Mouse (Mus musculus): ENCODE measurements around the gene Ccdc171. TPM values are rescaled to one million over a fixed set of nuclear protein-coding genes. Genes with fewer than 3 reads are reported as not detected.
A peak's percentile ranks its signal among the peaks of the same experiment; 100 is the strongest.

Ccdc171 gene
- total and polyA plus RNA-seq, 2 experiments from 2014 or later = 0.46 to 1.2 TPM

DNA sequence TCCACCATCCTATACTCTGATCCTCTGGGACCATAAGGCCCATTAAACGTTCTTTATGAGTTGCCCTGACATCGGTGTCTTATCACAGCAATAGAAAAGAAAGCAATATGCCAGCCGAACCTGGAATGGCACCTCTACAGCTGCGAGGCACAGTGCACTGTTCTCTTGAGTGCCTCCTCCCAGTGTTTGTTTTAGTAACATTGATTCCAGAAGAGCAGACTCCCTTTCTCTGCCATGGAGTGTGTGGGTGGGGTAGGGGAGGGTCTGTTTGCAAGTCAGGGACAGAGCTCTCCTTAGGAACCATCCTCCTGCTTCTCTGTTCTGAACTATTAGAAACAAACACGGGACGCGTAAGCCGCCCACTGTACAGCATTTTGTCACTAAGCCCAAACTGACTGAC, 352.9 kb downstream of the Ccdc171 start:
- ATAC-seq (ENCODE audit: insufficient read depth, low read depth) (no peak), DNase-seq (ENCODE audit: low spot score) (no peak)
- Histone ChIP-seq H3K9me3 (replicated peaks; ENCODE audit: control insufficient read depth, low read length) (no peaks in the 10 kb centered on the region), H3K4me2 (ENCODE audit: low read depth, low read length) (no peak overlapping the region), H3K27ac (ENCODE audit: low read depth) (no peak overlapping the region), H3K9ac (replicated peaks; ENCODE audit: low read depth, low read length) (no peak overlapping the region), H3K4me3 (ENCODE audit: low read depth, low read length) (no peak overlapping the region), H3K4me1 (ENCODE audit: control insufficient read depth, insufficient read depth) (no peaks in the 10 kb centered on the region), H3K36me3 (replicated peaks; ENCODE audit: control insufficient read depth, insufficient read depth, low read length) (no peaks in the 10 kb centered on the region), H3K27me3 (ENCODE audit: control insufficient read depth, insufficient read depth, low read length) (no peaks in the 10 kb centered on the region)
- WGBS = 71% methylated on average over 8 of the region's 8 CpGs
- no peak for TF ChIP-seq CTCF (IDR thresholded peaks at IDR 0.05; ENCODE audit: low read depth)
- no peak for TF ChIP-seq EP300 (IDR thresholded peaks at IDR 0.05; ENCODE audit: low read depth)

DNA sequence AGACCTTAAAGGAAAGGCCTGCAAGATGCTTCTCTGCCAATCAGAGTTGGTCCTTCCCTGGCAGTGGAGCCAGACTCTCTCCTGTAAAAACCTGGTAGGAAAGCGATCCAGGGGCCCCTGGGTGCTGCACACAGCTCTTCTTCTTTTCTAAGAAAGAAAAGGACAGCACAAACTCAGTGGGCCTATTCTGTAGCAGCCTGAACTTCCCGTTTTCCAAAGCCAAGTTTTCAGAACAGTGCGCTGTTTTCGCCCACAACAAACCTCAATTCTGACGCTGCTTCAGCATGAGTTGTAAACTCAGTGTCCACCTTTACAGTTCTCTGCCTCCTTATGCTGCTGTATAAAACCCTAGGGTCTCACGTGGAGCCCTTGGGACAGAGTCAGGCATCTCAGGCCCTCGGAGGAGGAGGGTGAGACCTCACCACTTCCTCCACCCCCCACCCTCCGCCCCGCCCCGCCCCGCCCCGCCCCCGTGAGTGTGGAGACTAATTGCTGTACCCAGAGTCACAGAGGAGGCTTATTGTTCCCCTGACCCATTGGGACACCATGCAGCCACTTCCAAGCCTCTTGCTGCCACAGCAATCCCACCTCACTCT, 363.2 kb downstream of the Ccdc171 start:
- TF ChIP-seq EP300 (IDR thresholded peaks at IDR 0.05; ENCODE audit: low read depth) (no peak), CTCF (IDR thresholded peaks at IDR 0.05; ENCODE audit: low read depth) (no peak)
- no peak overlapping the region for H3K27ac ChIP-seq (ENCODE audit: low read depth)
- H3K4me2 ChIP-seq (ENCODE audit: low read depth, low read length) = no peak overlapping the region
- WGBS = 43% methylated on average over 13 of the region's 13 CpGs
- DNase-seq (ENCODE audit: low spot score) (no peak), ATAC-seq (ENCODE audit: insufficient read depth, low read depth) (no peak)
- no peaks in the 10 kb centered on the region for H3K4me1 ChIP-seq (ENCODE audit: control insufficient read depth, insufficient read depth)
- H3K9ac ChIP-seq (replicated peaks; ENCODE audit: low read depth, low read length) = no peak overlapping the region
- no peaks in the 10 kb centered on the region for H3K27me3 ChIP-seq (ENCODE audit: control insufficient read depth, insufficient read depth, low read length)
- H3K4me3 ChIP-seq (ENCODE audit: low read depth, low read length) = no peak overlapping the region
- H3K9me3 ChIP-seq (replicated peaks; ENCODE audit: control insufficient read depth, low read length) = no peaks in the 10 kb centered on the region
- no peaks in the 10 kb centered on the region for H3K36me3 ChIP-seq (replicated peaks; ENCODE audit: control insufficient read depth, insufficient read depth, low read length)

DNA sequence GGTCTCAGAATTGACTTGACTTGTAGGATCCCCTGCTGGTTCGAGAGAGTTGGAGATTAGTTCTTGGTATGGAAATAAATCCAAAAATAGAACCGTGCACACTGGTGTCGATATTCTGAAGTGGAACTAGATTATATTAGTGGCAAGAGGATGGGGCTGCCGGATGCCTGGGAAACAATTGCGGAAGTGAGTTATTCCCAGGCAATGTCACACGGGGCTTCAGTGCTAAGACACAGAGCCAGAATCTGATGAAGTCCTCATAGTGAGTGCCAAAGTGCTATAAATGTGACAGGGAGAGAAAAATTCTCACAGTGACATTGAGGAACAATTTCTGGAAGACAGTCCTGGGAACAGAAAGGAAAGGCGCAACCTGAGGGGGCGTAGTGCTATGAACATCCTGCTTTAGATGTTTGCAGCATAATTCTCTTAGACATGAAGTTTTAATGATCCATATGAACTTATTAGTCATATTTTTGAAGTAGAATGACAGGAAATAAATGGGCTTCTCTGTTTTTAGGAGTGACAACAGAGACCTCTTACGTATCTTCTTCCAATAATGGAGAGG, 376.8 kb downstream of the Ccdc171 start:
- ATAC-seq (ENCODE audit: insufficient read depth, low read depth) (no peak), DNase-seq (ENCODE audit: low spot score) (no peak)
- H3K9ac ChIP-seq (replicated peaks; ENCODE audit: low read depth, low read length) = no peak overlapping the region
- H3K4me1 ChIP-seq (ENCODE audit: control insufficient read depth, insufficient read depth) = peaks cover 9% of the 10 kb centered on the region; the same call in 1 of the 2 replicates
- H3K27ac ChIP-seq (ENCODE audit: low read depth) = no peak overlapping the region
- no peaks in the 10 kb centered on the region for H3K36me3 ChIP-seq (replicated peaks; ENCODE audit: control insufficient read depth, insufficient read depth, low read length)
- H3K9me3 ChIP-seq (replicated peaks; ENCODE audit: control insufficient read depth, low read length) = no peaks in the 10 kb centered on the region
- peak overlapping the region; percentile 6; the same call in 1 of the 2 replicates for H3K4me3 ChIP-seq (ENCODE audit: low read depth, low read length)
- WGBS = 46% methylated on average over 9 of the region's 9 CpGs
- TF ChIP-seq EP300 (IDR thresholded peaks at IDR 0.05; ENCODE audit: low read depth) (no peak), CTCF (IDR thresholded peaks at IDR 0.05; ENCODE audit: low read depth) (no peak; the same call in 1 of the 2 replicates)
- peak overlapping the region; percentile 34 for H3K4me2 ChIP-seq (ENCODE audit: low read depth, low read length)
- H3K27me3 ChIP-seq (ENCODE audit: control insufficient read depth, insufficient read depth, low read length) = no peaks in the 10 kb centered on the region

Other genes starting within 250 kb of the Ccdc171 start
- 2.9 and 4.3 TPM in 2 replicates for gene Ttc39b, start 201.3 kb upstream of the Ccdc171 start, total RNA-seq (2014; rRNA removed; ENCODE audit: low replicate concordance)
- gene Ttc39b, start 201.3 kb upstream of the Ccdc171 start, polyA plus RNA-seq (2015; fragmentation: Nextera tagmentation; extraction: Ambion mirVana) = 3.0 and 4.1 TPM in 2 replicates
- 31.1 and 34.6 TPM in 2 replicates for gene Snapc3, start 107.8 kb upstream of the Ccdc171 start, total RNA-seq (2014; rRNA removed; ENCODE audit: low replicate concordance)
- gene Snapc3, start 107.8 kb upstream of the Ccdc171 start, polyA plus RNA-seq (2015; fragmentation: Nextera tagmentation; extraction: Ambion mirVana) = 22.2 and 23.6 TPM in 2 replicates
- gene Psip1, start 39.1 kb upstream of the Ccdc171 start, total RNA-seq (2014; rRNA removed; ENCODE audit: low replicate concordance) = 20.3 and 52.5 TPM in 2 replicates
- 39.5 and 42.9 TPM in 2 replicates for gene Psip1, start 39.1 kb upstream of the Ccdc171 start, polyA plus RNA-seq (2015; fragmentation: Nextera tagmentation; extraction: Ambion mirVana)